Mouse (Mus musculus) hindbrain, embryonic 11.5 days (tissue): Measurements from ENCODE around the gene Drc1. TPM values are rescaled to one million over a fixed set of nuclear protein-coding genes. Genes with fewer than 3 reads are reported as not detected.
A peak's percentile ranks its signal among the peaks of the same experiment; 100 is the strongest.

Experiments
- ATAC-seq: fragments of 200-750 bp; cut with Nextera tagmentation; 2 replicates; pipeline ENCODE4 v1.8.0; 2017; ENCODE audit warnings: mild to moderate bottlenecking, moderate TSS enrichment, moderate library complexity; ENCODE audit not compliant: low FRiP score
- DNase-seq: peaks from one replicate; pipeline ENCODE4 v3.0.0-alpha.2; 2015; ENCODE audit warnings: low spot score
- H3K27ac ChIP-seq: fragments of 300-500 bp; sonication (generic); 2 replicates; pipeline ENCODE4 v1.5.1; 2014; ENCODE audit warnings: mild to moderate bottlenecking, low read depth, low read length
- H3K27me3 ChIP-seq: fragments of 300-500 bp; sonication (generic); 2 replicates; pipeline ENCODE4 v1.6.1; 2014; ENCODE audit warnings: mild to moderate bottlenecking, low read length, moderate library complexity, mixed read lengths; ENCODE audit not compliant: control insufficient read depth, insufficient read depth
- H3K36me3 ChIP-seq: fragments of 300-500 bp; sonication (generic); 2 replicates; pipeline ENCODE4 v1.6.1; 2014; ENCODE audit warnings: mild to moderate bottlenecking, low read length, moderate library complexity, mixed read lengths; ENCODE audit not compliant: control insufficient read depth, insufficient read depth
- H3K4me1 ChIP-seq: fragments of 300-500 bp; sonication (generic); replicated peaks from 2 replicates; pipeline ENCODE4 v1.6.1; 2014; ENCODE audit warnings: low read length, mixed read lengths; ENCODE audit not compliant: control insufficient read depth, insufficient read depth
- H3K4me2 ChIP-seq: fragments of 300-500 bp; sonication (generic); replicated peaks from 2 replicates; pipeline ENCODE4 v1.6.1; 2014; ENCODE audit warnings: mild to moderate bottlenecking, low read depth, low read length
- H3K4me3 ChIP-seq: fragments of 300-500 bp; sonication (generic); 2 replicates; pipeline ENCODE4 v1.5.1; 2014; ENCODE audit warnings: low read depth, low read length
- H3K9ac ChIP-seq: fragments of 300-500 bp; sonication (generic); 2 replicates; pipeline ENCODE4 v1.6.1; 2014; ENCODE audit warnings: low read depth, low read length
- H3K9me3 ChIP-seq: fragments of 300-500 bp; sonication (generic); 2 replicates; pipeline ENCODE4 v1.6.1; 2016; ENCODE audit warnings: low read length; ENCODE audit not compliant: control insufficient read depth
- WGBS: fragments of 180-500 bp; shearing (Covaris S2); extraction: QIAGEN DNeasy Blood & Tissue Kit; methylation state at CpG from one replicate; pipeline ENCODE4 v1.1.7; 2014; 5-methylcytosine and 5-hydroxymethylcytosine counted together
- polyA plus RNA-seq: library from polyadenylated mRNA; unstranded; fragments of >200 nt; fragmentation: Nextera tagmentation; extraction: Ambion mirVana; gene quantifications from 2 replicates; pipeline ENCODE4 v1.2.1, GENCODE M21; 2014

The Drc1 gene
- polyA plus RNA-seq, 1 experiment from 2014 or later = 1.4 TPM

GRCm38 (mm10) chr5:30342601-30343015, 61.4 kb downstream of the Drc1 start:
- no peak overlapping the region for H3K27ac ChIP-seq
- peak overlapping the region; percentile 49 for H3K4me2 ChIP-seq
- no peaks in the 10 kb centered on the region for H3K9me3 ChIP-seq
- no peak overlapping the region for H3K9ac ChIP-seq
- no peak for ATAC-seq
- no peak for DNase-seq
- H3K4me3 ChIP-seq = peak overlapping the region; percentile 15
- H3K36me3 ChIP-seq = no peaks in the 10 kb centered on the region
- H3K4me1 ChIP-seq = no peaks in the 10 kb centered on the region
- 0 out of 2 replicates have a peak, but pooled peaks cover 5% of the 10 kb centered on the region for H3K27me3 ChIP-seq
- 7% methylated on average over 17 of the region's 17 CpGs for WGBS

GRCm38 (mm10) chr5:30343107-30343506, 61.9 kb downstream of the Drc1 start:
- Histone ChIP-seq H3K4me3 (peak overlapping the region; percentile 15), H3K4me1 (no peaks in the 10 kb centered on the region), H3K4me2 (peak overlapping the region; percentile 49), H3K9ac (no peak overlapping the region), H3K27me3 (0 out of 2 replicates have a peak, but pooled peaks cover 5% of the 10 kb centered on the region), H3K27ac (no peak overlapping the region), H3K9me3 (no peaks in the 10 kb centered on the region), H3K36me3 (no peaks in the 10 kb centered on the region)
- WGBS = 1% methylated on average over 9 of the region's 9 CpGs
- DNase-seq (peak; percentile 79), ATAC-seq (peak; percentile 60)

- Histone ChIP-seq H3K4me2 (no peak overlapping the region), H3K4me3 (no peak overlapping the region), H3K9ac (no peak overlapping the region), H3K9me3 (no peaks in the 10 kb centered on the region), H3K27ac (no peak overlapping the region), H3K4me1 (no peaks in the 10 kb centered on the region), H3K27me3 (0 out of 2 replicates have a peak, but pooled peaks cover 5% of the 10 kb centered on the region), H3K36me3 (no peaks in the 10 kb centered on the region)
- no peak for DNase-seq
- 79% methylated on average over 5 of the region's 5 CpGs for WGBS
- no peak for ATAC-seq
Observed at GRCm38 (mm10) chr5:30343886-30344285, 62.7 kb downstream of the Drc1 start.

- Histone ChIP-seq H3K27ac (no peak overlapping the region), H3K4me3 (no peak overlapping the region), H3K27me3 (no peaks in the 10 kb centered on the region), H3K4me1 (no peaks in the 10 kb centered on the region), H3K9me3 (no peaks in the 10 kb centered on the region), H3K36me3 (no peaks in the 10 kb centered on the region), H3K9ac (no peak overlapping the region), H3K4me2 (no peak overlapping the region)
- WGBS = 74% methylated on average over 3 of the region's 3 CpGs
- DNase-seq (no peak), ATAC-seq (no peak)
Observed at GRCm38 (mm10) chr5:30353605-30354004, 72.4 kb downstream of the Drc1 start.

- Histone ChIP-seq H3K4me1 (no peaks in the 10 kb centered on the region), H3K36me3 (no peaks in the 10 kb centered on the region), H3K4me2 (no peak overlapping the region), H3K9ac (no peak overlapping the region), H3K27me3 (no peaks in the 10 kb centered on the region), H3K27ac (no peak overlapping the region), H3K4me3 (no peak overlapping the region), H3K9me3 (no peaks in the 10 kb centered on the region)
- no peak for DNase-seq
- no peak for ATAC-seq
- WGBS = 86% methylated on average over 7 of the region's 7 CpGs
Observed at GRCm38 (mm10) chr5:30355114-30355513, 73.9 kb downstream of the Drc1 start.

GRCm38 (mm10) chr5:30355559-30356159, 74.5 kb downstream of the Drc1 start:
- Histone ChIP-seq H3K9me3 (no peaks in the 10 kb centered on the region), H3K4me1 (no peaks in the 10 kb centered on the region), H3K36me3 (no peaks in the 10 kb centered on the region), H3K9ac (no peak overlapping the region), H3K4me3 (no peak overlapping the region), H3K4me2 (no peak overlapping the region), H3K27ac (no peak overlapping the region), H3K27me3 (no peaks in the 10 kb centered on the region)
- ATAC-seq = no peak
- 87% methylated on average over 14 of the region's 14 CpGs for WGBS
- no peak for DNase-seq

- 81% methylated on average over 7 of the region's 7 CpGs for WGBS
- Histone ChIP-seq H3K36me3 (no peaks in the 10 kb centered on the region), H3K4me1 (no peaks in the 10 kb centered on the region), H3K4me3 (no peak overlapping the region), H3K27ac (no peak overlapping the region), H3K9ac (no peak overlapping the region), H3K4me2 (no peak overlapping the region), H3K9me3 (no peaks in the 10 kb centered on the region), H3K27me3 (no peaks in the 10 kb centered on the region)
- DNase-seq (no peak), ATAC-seq (no peak)
Observed at GRCm38 (mm10) chr5:30356647-30357046, 75.5 kb downstream of the Drc1 start.

- H3K4me1 ChIP-seq = no peaks in the 10 kb centered on the region
- H3K4me2 ChIP-seq = no peak overlapping the region
- WGBS = 86% methylated on average over 10 of the region's 10 CpGs
- no peak overlapping the region for H3K9ac ChIP-seq
- H3K27ac ChIP-seq = no peak overlapping the region
- ATAC-seq = no peak
- no peak overlapping the region for H3K4me3 ChIP-seq
- H3K27me3 ChIP-seq = no peaks in the 10 kb centered on the region
- no peak for DNase-seq
- no peaks in the 10 kb centered on the region for H3K36me3 ChIP-seq
- no peaks in the 10 kb centered on the region for H3K9me3 ChIP-seq
Observed at GRCm38 (mm10) chr5:30358436-30359099, 77.4 kb downstream of the Drc1 start.

- no peak for ATAC-seq
- Histone ChIP-seq H3K36me3 (no peaks in the 10 kb centered on the region), H3K9me3 (no peaks in the 10 kb centered on the region), H3K27ac (no peak overlapping the region), H3K9ac (no peak overlapping the region), H3K4me1 (no peaks in the 10 kb centered on the region), H3K4me2 (no peak overlapping the region), H3K4me3 (no peak overlapping the region), H3K27me3 (no peaks in the 10 kb centered on the region)
- 79% methylated on average over 8 of the region's 8 CpGs for WGBS
- DNase-seq = no peak
Observed at GRCm38 (mm10) chr5:30367405-30367804, 86.2 kb downstream of the Drc1 start.
